Mouse (Mus musculus) midbrain, embryonic 13.5 days (tissue): ENCODE measurements around the gene Sec14l2. TPM values are rescaled to one million over a fixed set of nuclear protein-coding genes. Genes with fewer than 3 reads are reported as not detected.
A peak's percentile ranks its signal among the peaks of the same experiment; 100 is the strongest.

Experiments
- ATAC-seq: fragments of 200-750 bp; cut with Nextera tagmentation; 2 replicates; pipeline ENCODE4 v1.8.0; 2017; ENCODE audit warnings: mild to moderate bottlenecking, moderate TSS enrichment, moderate library complexity
- H3K27ac ChIP-seq: fragments of 300-500 bp; sonication (generic); 2 replicates; pipeline ENCODE4 v1.5.1; 2015; ENCODE audit warnings: inconsistent platforms, mild to moderate bottlenecking, moderate library complexity
- H3K27me3 ChIP-seq: fragments of 300-500 bp; sonication (generic); 2 replicates; pipeline ENCODE4 v1.6.1; 2015; ENCODE audit warnings: mild to moderate bottlenecking, inconsistent platforms
- H3K36me3 ChIP-seq: fragments of 300-500 bp; sonication (generic); 2 replicates; pipeline ENCODE4 v1.6.1; 2015; ENCODE audit warnings: mild to moderate bottlenecking, inconsistent platforms
- H3K4me1 ChIP-seq: fragments of 300-500 bp; sonication (generic); replicated peaks from 2 replicates; pipeline ENCODE4 v1.6.1; 2015; ENCODE audit warnings: inconsistent platforms
- H3K4me2 ChIP-seq: fragments of 300-500 bp; sonication (generic); replicated peaks from 2 replicates; pipeline ENCODE4 v1.6.1; 2015; ENCODE audit warnings: moderate library complexity, mild to moderate bottlenecking, inconsistent platforms
- H3K4me3 ChIP-seq: fragments of 300-500 bp; sonication (generic); replicated peaks from 2 replicates; pipeline ENCODE4 v1.5.1; 2015; ENCODE audit warnings: mild to moderate bottlenecking, inconsistent platforms
- H3K9ac ChIP-seq: fragments of 300-500 bp; sonication (generic); replicated peaks from 2 replicates; pipeline ENCODE4 v1.6.1; 2015; ENCODE audit warnings: mild to moderate bottlenecking, inconsistent platforms
- H3K9me3 ChIP-seq: fragments of 300-500 bp; sonication (generic); 2 replicates; pipeline ENCODE4 v1.6.1; 2016; ENCODE audit warnings: mild to moderate bottlenecking, inconsistent platforms
- whole genome bisulfite sequencing: fragments of 180-500 bp; shearing (Covaris S2); methylation state at CpG from one replicate; pipeline ENCODE4 v1.1.7; 2015; 5-methylcytosine and 5-hydroxymethylcytosine counted together
- polyA plus RNA-seq: library from polyadenylated mRNA; unstranded; fragments of >200 nt; fragmentation: Nextera tagmentation; extraction: Ambion mirVana; gene quantifications from 2 replicates; pipeline ENCODE4 v1.2.1, GENCODE M21; 2015

Sec14l2 gene
- 2.3 and 3.2 TPM in 2 replicates for polyA plus RNA-seq

- Histone ChIP-seq H3K4me1 (peaks cover 9% of the 10 kb centered on the region), H3K9me3 (peaks cover 9% of the 10 kb centered on the region; the same call in 1 of the 2 replicates), H3K4me2 (no peak within 1 kb of the TSS), H3K36me3 (no peaks in the 10 kb centered on the region), H3K27me3 (peaks cover 15% of the 10 kb centered on the region), H3K27ac (no peak within 1 kb of the TSS), H3K9ac (no peak within 1 kb of the TSS), H3K4me3 (no peak within 1 kb of the TSS)
- WGBS: 69% methylated on average over 10 of the region's 10 CpGs
- ATAC-seq: no peak
These were observed at the start of gene Sec14l2 for GRCm38 (mm10) chr11:4122742-4123579. Gene Sec14l2, minus strand, starts transcription at chr11:4123415.

GRCm38 (mm10) chr11:4166467-4167090 lies 43.4 kb upstream of the Sec14l2 start:
- no peak overlapping the region for H3K9ac ChIP-seq
- H3K27ac ChIP-seq: no peak overlapping the region
- no peak overlapping the region for H3K4me3 ChIP-seq
- no peak for ATAC-seq
- H3K4me1 ChIP-seq: peaks cover 31% of the 10 kb centered on the region
- H3K27me3 ChIP-seq: no peaks in the 10 kb centered on the region
- 92% methylated on average over 7 of the region's 7 CpGs for WGBS
- no peak overlapping the region for H3K4me2 ChIP-seq
- peaks cover 96% of the 10 kb centered on the region for H3K36me3 ChIP-seq
- H3K9me3 ChIP-seq: no peaks in the 10 kb centered on the region

GRCm38 (mm10) chr11:4164701-4165100 lies 41.5 kb upstream of the Sec14l2 start:
- Histone ChIP-seq H3K9me3 (no peaks in the 10 kb centered on the region), H3K4me3 (no peak overlapping the region), H3K4me1 (peaks cover 42% of the 10 kb centered on the region), H3K27ac (no peak overlapping the region), H3K27me3 (no peaks in the 10 kb centered on the region), H3K9ac (0 out of 2 replicates have a peak overlapping the region, but pooled peaks have one; percentile 21), H3K36me3 (peaks cover 80% of the 10 kb centered on the region), H3K4me2 (no peak overlapping the region)
- 98% methylated on average over 2 of the region's 2 CpGs for WGBS
- ATAC-seq: no peak

- Histone ChIP-seq H3K4me3 (peak overlapping the region; percentile 91), H3K9ac (peak overlapping the region; percentile 91), H3K27ac (peak overlapping the region; percentile 93), H3K4me1 (peaks cover 55% of the 10 kb centered on the region), H3K27me3 (no peaks in the 10 kb centered on the region), H3K4me2 (peak overlapping the region; percentile 86), H3K9me3 (no peaks in the 10 kb centered on the region), H3K36me3 (peaks cover 44% of the 10 kb centered on the region)
- 8% methylated on average over 15 of the region's 15 CpGs for WGBS
- peak; percentile 7; the same call in 1 of the 2 replicates for ATAC-seq
These were observed 37.7 kb upstream of the Sec14l2 start for GRCm38 (mm10) chr11:4160758-4161480.

GRCm38 (mm10) chr11:4159808-4160708 lies 36.8 kb upstream of the Sec14l2 start, which contains the start of the genes Ccdc157 and Sf3a1:
Gene Ccdc157, minus strand, starts transcription at chr11:4160293.
Gene Sf3a1, plus strand, starts transcription at chr11:4160350.
- Histone ChIP-seq H3K27ac (peak within 1 kb of the TSS; percentile 93), H3K9me3 (no peaks in the 10 kb centered on the region), H3K4me3 (peak within 1 kb of the TSS; percentile 91), H3K36me3 (peaks cover 35% of the 10 kb centered on the region), H3K27me3 (no peaks in the 10 kb centered on the region), H3K9ac (peak within 1 kb of the TSS; percentile 91), H3K4me2 (peak within 1 kb of the TSS; percentile 86), H3K4me1 (peaks cover 55% of the 10 kb centered on the region)
- 2% methylated on average over 54 of the region's 54 CpGs for WGBS
- ATAC-seq: peak; percentile 98

GRCm38 (mm10) chr11:4158676-4159075 lies 35.5 kb upstream of the Sec14l2 start:
- no peaks in the 10 kb centered on the region for H3K9me3 ChIP-seq
- no peak overlapping the region for H3K4me3 ChIP-seq
- 93% methylated on average over 3 of the region's 3 CpGs for WGBS
- no peak for ATAC-seq
- peaks cover 43% of the 10 kb centered on the region for H3K4me1 ChIP-seq
- H3K27me3 ChIP-seq: no peaks in the 10 kb centered on the region
- H3K36me3 ChIP-seq: peaks cover 23% of the 10 kb centered on the region
- H3K27ac ChIP-seq: no peak overlapping the region
- no peak overlapping the region for H3K4me2 ChIP-seq
- no peak overlapping the region for H3K9ac ChIP-seq

GRCm38 (mm10) chr11:4155641-4156040 lies 32.4 kb upstream of the Sec14l2 start:
- Histone ChIP-seq H3K9me3 (no peaks in the 10 kb centered on the region), H3K27me3 (no peaks in the 10 kb centered on the region), H3K4me3 (no peak overlapping the region), H3K4me1 (peaks cover 15% of the 10 kb centered on the region), H3K4me2 (no peak overlapping the region), H3K36me3 (0 out of 2 replicates have a peak, but pooled peaks cover 4% of the 10 kb centered on the region), H3K27ac (no peak overlapping the region), H3K9ac (no peak overlapping the region)
- ATAC-seq: no peak
- 82% methylated on average over 5 of the region's 5 CpGs for WGBS

GRCm38 (mm10) chr11:4153694-4154093 lies 30.5 kb upstream of the Sec14l2 start:
- Histone ChIP-seq H3K27me3 (no peaks in the 10 kb centered on the region), H3K9me3 (no peaks in the 10 kb centered on the region), H3K36me3 (peaks cover 7% of the 10 kb centered on the region; the same call in 1 of the 2 replicates), H3K4me1 (peaks cover 3% of the 10 kb centered on the region), H3K9ac (no peak overlapping the region), H3K27ac (no peak overlapping the region), H3K4me3 (no peak overlapping the region), H3K4me2 (no peak overlapping the region)
- ATAC-seq: no peak
- WGBS: 94% methylated on average over 7 of the region's 7 CpGs

GRCm38 (mm10) chr11:4149886-4150285 lies 26.7 kb upstream of the Sec14l2 start:
- H3K4me2 ChIP-seq: no peak overlapping the region
- 89% methylated on average over 6 of the region's 6 CpGs for WGBS
- H3K9me3 ChIP-seq: no peaks in the 10 kb centered on the region
- H3K9ac ChIP-seq: no peak overlapping the region
- no peaks in the 10 kb centered on the region for H3K27me3 ChIP-seq
- no peak for ATAC-seq
- no peak overlapping the region for H3K27ac ChIP-seq
- H3K4me1 ChIP-seq: no peaks in the 10 kb centered on the region
- no peak overlapping the region for H3K4me3 ChIP-seq
- H3K36me3 ChIP-seq: peaks cover 14% of the 10 kb centered on the region

GRCm38 (mm10) chr11:4148536-4149156 lies 25.4 kb upstream of the Sec14l2 start:
- Histone ChIP-seq H3K9me3 (no peaks in the 10 kb centered on the region), H3K36me3 (peaks cover 23% of the 10 kb centered on the region), H3K27ac (no peak overlapping the region), H3K4me2 (no peak overlapping the region), H3K4me1 (no peaks in the 10 kb centered on the region), H3K9ac (no peak overlapping the region), H3K4me3 (no peak overlapping the region), H3K27me3 (no peaks in the 10 kb centered on the region)
- WGBS: 89% methylated on average over 9 of the region's 9 CpGs
- ATAC-seq: no peak

GRCm38 (mm10) chr11:4148120-4148519 lies 24.9 kb upstream of the Sec14l2 start:
- H3K27ac ChIP-seq: no peak overlapping the region
- H3K27me3 ChIP-seq: no peaks in the 10 kb centered on the region
- no peak overlapping the region for H3K9ac ChIP-seq
- H3K9me3 ChIP-seq: no peaks in the 10 kb centered on the region
- no peaks in the 10 kb centered on the region for H3K4me1 ChIP-seq
- no peak for ATAC-seq
- H3K36me3 ChIP-seq: peaks cover 29% of the 10 kb centered on the region
- no peak overlapping the region for H3K4me3 ChIP-seq
- WGBS: 91% methylated on average over 5 of the region's 5 CpGs
- H3K4me2 ChIP-seq: no peak overlapping the region
